Mouse (Mus musculus): ENCODE results near the gene Camk1d.

The Camk1d gene

DNA sequence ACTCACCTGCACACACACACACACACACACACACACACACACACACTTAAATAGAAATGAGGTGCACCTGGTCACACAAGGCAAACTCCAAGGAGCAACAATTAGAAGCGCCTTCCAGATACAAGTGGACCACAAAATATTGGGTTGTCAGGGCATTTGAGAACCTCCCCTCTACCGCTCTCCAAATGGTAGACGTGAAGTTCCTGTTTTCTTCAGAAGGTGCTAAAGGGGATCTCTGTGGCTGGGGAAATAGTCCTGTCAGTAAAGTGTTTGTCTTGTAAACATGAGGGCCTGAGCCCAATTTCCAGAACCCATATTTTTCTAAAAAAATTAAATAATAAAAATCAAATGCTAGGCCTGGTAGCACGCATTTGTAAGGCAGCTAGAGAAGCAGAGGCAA is 4.4 kb downstream of the Camk1d start:
- DNase-seq (ENCODE audit: low spot score in 2 of 2), result no peak

DNA sequence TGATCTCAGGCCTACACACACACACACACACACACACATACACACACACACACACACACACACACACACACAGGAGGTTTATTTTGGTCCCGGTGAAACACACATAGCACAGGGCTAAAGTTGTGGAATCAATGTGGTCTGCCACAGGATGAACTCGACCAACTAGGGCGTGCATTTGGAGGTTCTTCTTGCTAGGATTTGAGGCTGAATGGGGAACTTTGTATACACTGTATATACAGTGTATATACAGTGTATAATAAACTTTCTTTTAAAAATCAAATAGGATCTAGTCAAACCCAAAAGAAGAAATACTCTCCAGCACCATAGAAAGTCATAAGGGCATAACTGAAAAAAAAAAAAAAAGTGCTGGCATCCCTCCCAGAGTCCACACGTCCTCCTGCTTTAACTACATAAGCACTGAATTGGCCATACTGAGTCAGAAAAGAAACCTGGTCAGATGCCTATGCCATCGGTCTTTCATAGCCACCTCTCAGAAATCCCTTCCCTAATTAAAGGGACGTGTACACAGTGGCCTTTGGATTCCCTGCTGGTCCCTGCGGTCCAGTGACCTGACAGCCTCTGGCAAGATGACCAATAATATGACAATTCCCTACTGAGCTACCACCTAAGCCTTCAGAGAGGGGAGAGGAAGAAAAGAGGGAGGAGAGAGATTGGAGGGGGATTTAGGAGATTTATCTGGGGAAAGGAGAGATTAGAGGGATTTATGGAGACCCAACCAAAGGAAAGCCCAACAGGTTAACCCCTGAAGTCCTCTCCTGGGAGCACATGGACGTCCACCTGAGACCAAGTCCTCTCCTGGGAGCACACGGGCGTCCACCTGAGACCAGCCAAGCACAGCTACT is 6.2 kb downstream of the Camk1d start:
- DNase-seq (ENCODE audit: low spot score in 2 of 2), result no peak

DNA sequence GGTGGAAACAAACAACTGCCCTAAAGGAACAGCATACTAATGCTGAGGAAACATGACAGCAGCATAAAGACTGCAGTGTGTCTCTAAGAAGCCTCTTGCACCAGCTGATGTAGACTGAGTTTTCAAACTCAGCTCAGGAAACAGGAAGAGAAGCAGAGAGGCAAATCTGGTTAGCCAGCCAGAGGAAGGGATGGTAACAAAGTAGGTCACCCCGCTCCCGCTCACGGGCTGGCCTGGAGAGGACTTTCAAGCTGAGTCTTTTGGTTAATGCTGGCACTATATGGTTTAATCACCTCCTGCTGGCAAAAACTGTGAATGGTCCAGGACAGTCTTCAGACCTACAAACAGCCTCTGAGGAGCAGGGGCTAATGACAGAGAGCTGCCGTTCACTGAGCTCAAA is 7.7 kb downstream of the Camk1d start:
- no peak for DNase-seq (ENCODE audit: low spot score in 2 of 2)

DNA sequence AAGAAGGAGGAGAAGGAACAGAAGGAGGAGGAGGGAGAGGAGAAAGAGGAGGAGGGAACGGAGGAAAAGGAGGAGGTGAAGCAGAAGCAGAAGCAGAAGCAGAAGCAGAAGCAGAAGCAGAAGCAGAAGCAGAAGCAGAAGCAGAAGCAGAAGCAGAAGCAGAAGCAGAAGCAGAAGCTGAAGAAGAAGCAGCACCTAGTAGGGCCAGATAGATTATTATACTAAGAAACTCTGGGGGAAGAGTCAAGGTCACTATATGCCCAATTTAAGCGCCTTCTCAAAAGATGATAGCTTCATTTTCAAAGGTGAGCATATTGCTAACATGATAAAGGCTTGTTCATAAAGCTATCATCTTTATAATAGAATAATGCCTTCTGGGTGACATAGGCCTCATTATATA is 11.9 kb downstream of the Camk1d start:
- DNase-seq (ENCODE audit: low spot score in 2 of 2), result no peak

DNA sequence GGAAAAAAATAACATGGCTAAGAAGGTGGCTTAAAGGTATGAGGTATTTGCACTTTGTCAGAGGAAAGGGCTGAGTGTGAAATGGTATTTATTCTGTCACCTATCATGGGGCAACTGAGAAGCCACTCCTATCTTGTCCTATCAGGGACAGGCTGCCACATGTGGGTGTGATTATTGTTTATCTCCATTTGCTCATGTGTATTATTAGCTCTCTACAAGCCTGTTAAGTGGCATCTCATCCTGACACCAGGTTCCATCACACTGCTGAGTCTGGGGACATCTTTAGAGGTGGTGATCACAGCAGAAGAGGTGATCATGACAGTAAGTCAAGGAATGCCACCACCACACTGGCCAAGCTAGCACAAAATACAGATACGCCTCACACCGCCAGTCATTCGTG is 13.4 kb downstream of the Camk1d start:
- no peak for DNase-seq (ENCODE audit: low spot score in 2 of 2)

DNA sequence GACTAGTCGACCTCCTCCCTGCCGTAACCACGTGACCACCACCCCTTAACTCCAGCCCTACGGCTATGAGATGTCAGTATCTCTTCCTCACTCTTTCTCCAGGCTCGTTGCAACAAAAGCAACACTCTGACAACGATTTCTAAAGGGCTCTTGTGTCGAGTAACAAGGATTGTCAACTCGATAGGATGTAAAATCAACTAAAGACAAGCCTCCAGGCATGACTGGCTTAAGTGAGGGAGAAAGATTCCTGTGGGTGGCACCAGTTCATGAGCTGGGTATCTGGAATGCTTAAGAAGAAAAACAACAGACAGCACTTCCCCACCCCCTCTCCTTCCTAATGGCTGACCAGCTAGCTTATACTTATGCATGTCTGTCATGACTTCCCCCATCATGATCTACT is 15.9 kb downstream of the Camk1d start:
- no peak for DNase-seq (ENCODE audit: low spot score in 2 of 2)

DNA sequence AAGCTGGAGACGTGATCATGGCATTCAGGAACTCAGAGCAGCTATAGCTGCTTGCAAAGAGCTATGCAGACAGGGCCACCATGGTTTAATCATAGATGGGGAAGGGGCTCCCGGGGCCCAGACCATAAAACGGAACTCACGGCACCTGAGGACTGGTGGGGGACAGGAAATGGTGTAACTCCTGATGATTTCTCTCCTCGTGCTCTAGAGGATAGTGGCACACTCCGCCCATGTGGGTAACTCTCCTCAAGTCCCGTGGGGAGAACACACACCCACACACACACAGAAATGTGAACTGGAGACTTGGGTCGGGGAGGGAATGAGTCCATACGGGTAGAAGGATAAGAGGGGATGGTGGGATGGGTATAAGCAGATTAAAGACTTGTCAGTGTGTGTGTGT is 20.2 kb downstream of the Camk1d start:
- no peak for DNase-seq (ENCODE audit: low spot score in 2 of 2)

DNA sequence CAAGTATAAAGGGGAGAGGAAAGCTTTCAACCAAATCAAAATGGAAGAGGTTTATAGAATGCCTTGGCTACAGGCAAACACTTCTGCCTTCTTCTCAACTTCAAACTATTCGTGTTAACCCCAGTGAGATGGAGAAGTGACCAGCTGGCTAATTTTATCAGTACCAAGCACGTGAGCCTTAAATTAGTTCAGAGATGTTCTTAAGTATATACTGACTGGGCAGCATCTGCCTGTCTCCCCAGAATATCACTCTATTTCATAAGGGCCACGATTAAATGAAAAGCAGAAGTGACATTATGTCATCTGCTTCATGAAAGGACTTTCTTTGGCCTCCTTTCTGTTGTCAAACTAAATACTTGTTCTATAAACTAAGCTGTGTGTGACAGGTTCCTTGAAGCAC is 22.6 kb downstream of the Camk1d start:
- no peak for DNase-seq (ENCODE audit: low spot score in 2 of 2)

DNA sequence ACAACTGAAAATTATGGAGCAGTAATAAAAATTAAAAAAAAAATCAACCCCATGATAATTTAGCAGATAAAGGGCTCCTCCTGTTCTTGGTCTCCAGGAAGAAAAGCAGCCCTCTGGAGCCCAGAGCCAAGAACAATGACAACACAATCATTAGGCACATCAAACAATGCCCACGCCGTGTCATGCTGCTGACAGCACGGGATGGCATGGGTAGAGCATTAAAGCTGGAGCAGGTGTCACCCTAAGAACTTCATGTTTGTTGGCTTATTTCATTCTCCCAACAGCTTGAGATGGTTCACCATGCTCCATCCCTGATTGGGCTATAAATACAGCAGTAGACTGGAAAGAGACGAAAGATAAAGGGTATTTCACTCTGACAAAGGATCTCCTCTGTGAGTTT is 30.9 kb downstream of the Camk1d start:
- no peak for DNase-seq (ENCODE audit: low spot score in 2 of 2)

DNA sequence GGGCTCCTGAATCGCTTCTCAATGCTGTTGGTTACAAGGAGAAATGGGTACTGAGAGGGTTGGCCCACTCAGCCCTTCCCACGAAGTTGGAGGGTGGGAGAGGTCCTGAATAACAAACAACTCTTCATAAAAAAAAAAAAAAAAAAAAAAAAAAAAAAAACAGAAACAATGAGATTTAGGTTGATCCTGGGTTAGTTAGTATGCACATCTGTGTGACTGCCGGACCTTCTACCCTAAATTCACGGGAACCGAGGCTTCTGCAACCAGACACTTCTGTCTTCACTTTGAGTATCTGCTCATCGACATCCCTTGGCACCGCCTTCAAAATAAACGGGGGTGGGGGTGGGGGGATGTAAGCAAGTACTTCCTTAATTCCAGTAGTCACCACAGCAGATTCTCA is 32.4 kb downstream of the Camk1d start:
- DNase-seq (ENCODE audit: low spot score in 2 of 2), result no peak

DNA sequence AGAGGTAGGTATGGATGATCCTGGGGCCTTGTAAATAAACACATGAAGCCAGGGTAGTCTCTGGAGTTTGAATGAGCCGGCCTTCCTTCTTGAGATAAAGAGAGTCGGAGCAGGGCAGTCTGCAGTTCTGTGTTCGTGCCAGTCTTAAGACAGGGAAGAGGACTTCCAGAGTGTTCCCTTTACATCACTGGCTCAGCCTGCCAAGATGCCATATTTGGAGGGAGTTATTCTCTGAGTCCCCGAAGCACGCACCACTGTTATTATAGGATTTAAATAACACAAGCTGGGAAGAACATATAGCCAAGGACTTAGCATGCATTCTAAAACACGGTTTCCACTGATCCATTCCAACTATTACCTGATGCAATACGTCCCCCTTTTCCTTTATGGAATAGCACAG is 33.0 kb downstream of the Camk1d start:
- peak in 1 of 2 experiments; percentile 35 for DNase-seq (ENCODE audit: low spot score in 2 of 2)

DNA sequence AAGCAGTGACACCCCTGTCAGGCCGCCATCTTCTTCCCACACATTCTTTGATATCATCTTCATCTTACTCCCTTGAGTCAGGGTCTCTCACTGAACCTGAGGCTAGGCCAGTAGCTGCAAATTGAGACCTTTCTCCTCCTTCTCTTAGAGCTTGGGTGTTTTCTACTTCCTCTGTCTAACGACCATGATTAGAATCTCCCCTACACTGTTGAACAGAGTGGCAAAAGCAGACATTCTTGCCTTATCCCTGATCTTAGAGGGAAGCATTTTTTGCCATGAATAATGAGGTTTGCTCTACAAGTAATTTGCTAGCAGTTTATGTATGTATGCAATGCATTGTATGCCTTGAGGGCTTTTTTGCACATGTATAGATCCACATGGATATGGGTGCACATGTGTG is 35.3 kb downstream of the Camk1d start:
- no peak for DNase-seq (ENCODE audit: low spot score in 2 of 2)

DNA sequence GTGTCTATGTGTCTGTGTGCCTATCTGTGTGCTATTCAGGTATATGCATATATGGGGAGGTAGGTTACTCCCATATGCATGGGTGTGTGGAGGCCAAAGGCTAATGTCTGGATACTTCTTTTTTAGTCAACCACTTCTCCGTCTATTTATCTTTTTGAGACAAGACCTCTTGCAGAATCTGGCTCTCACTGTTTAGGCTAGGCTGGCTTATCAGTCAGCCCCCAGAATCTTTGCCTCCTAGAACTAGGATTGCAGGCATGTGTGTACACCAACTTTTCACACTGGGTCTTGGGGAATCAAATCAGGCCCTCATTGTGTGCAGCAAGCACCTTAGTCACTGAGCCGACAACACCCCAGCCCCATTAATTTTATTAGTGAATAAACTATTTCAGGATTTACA is 36.8 kb downstream of the Camk1d start:
- DNase-seq (ENCODE audit: low spot score in 2 of 2), result no peak

DNA sequence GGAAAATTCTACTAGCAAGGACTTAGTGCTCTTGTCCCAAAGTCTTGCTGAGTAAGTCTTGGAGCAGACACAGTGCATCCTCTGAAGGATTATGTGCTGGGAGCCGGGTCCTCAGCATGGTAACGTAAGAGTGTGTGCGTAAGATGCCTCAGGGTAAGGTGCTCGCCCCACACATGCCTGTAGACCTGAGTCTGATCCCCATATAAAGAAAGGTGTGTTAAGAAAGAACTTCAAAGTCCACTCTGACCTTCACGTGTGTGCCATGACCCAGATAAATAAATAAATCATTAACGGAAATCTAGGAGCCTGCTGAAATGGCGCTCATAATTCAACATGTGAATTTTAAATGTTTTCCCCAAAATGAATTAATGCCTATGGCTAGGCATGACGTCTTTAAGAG is 37.5 kb downstream of the Camk1d start:
- DNase-seq (ENCODE audit: low spot score in 2 of 2), result no peak

DNA sequence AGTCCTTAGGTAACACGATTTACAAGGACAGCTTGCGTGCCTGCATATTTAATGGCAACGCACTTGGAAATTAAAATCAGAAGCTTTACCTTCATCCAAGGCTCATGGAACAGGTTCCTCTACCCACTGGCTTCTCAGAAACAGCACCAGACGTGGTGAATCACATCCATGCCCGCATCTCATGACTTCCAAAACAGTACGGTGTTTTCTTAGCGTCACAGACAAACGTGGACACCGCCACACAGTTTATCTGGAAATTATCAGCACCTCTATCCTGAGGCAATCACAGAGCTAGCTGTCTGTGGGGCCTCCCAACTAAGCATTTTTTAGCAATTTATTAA is 38.2 kb downstream of the Camk1d start:
- no peak for DNase-seq (ENCODE audit: low spot score in 2 of 2)

DNA sequence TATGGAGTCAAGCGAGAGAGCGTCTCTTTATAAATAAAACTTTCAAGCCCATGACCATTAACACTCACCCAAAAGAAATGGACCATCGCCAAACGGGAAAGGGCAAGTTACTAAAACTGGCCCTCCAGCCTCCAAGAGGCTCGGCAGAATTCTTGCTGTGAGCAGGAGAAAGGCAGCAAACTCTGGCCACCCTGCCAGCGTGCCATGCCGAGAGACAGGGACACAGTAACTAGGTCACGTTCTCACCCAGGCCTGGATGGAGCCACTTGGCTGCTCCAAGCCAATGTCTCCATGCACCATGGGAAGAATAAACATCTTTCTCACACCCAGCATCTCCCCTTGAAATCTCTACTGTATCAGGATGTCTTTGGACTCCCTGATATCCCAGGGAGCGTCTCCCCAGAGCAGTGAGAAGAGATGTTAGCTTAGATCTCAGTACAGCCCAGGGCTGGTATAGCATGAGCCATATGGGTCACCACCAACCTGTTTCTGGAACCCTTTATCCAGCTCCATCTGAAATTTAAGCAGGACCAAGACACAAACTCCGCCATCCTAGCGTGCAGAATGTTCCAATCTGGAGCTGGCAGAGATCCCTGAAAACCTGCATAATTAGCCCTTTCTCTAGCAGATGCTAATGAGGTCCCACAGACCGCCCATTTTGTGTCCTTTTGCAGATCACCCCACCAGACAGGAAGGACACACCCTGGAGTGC is 38.7 kb downstream of the Camk1d start:
- peak; percentile 42 to 83 for DNase-seq (ENCODE audit: low spot score in 2 of 2)

DNA sequence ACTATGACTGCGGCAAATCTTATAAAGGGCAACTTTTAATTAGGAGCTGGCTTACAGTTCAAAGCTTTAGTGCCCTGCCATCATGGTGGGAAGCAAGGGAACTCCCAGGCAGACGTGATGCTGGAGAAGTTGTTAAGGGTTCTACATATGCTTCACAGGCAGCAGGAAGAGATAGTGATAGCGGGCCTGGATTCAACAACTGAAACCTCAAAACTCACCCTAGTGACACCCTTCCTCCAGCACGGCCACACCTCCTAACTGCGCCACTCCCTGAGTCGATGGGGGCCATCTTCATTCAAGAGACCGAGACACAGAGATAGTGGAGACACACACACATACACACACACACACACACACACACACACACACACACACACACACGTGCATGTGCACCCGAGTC is 39.8 kb downstream of the Camk1d start:
- DNase-seq (ENCODE audit: low spot score in 2 of 2), result no peak

DNA sequence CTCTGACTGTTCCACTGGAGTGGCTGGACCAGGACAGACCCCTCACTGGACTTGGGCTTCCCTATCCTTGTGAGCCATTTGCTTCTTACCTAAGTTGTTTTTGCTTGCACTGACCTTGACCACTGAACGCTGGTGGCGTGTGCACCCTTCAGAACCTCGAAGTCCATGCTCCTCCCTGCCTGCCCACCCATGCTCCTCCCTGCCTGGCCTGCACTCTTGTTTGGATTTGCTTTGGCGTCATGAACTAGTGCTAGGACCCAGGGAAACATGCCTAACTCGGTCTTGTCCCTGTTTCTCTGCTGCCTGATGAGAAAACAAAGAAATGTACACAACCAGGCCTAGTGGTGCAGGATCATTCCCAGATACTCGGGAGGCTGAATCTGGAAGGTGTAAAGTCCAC is 40.5 kb downstream of the Camk1d start:
- no peak for DNase-seq (ENCODE audit: low spot score in 2 of 2)

DNA sequence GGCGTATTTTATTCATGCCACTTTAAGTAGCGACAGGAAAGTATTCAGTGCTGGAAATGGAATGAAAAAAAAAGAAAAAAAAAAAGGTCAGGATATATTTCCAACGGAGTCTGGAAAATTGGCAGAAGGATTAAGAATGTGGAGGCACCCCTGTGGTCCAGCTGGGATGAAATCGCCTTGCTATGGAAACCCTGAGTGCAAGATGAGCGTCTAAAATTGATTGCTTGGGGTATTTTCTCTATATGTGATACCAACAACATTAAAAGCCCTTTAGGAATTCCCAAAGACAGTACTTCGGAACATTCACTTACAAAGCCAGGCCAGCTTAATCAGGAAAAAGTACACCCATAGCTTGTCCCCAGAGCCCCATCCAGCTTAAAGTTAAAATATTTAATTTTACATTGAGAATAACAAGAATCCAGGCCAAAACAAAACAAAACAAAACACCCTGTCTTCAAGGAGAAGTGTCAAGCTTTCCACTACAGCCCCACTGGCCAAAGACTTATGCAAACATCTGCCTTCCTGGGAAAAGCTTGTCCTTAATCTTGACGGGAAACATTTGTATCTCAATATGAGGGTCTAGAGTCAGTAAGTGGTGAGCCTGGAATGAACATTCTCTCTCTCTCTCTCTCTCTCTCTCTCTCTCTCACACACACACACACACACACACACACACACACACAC is 41.3 kb downstream of the Camk1d start:
- DNase-seq (ENCODE audit: low spot score in 2 of 2), result no peak

DNA sequence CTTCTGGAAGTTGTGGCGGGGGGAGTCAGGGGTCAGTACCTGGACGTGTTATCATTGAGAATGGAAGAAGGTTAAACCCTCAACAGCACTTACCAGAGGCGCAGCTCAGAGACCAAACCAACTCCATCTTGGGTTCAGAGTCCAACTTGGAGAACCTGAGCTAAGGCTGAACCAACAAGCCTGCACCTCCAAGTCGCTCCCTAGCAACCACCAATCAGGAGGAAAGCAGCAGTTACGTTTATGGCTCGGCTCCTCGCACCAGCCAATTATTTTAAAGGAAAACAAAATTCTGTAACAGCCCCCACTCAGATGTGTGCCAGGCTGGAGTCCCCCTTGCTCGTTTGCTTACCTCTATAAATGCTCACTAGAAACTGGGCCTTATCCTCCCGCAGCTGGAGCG is 44.2 kb downstream of the Camk1d start:
- no peak for DNase-seq (ENCODE audit: low spot score in 2 of 2)

DNA sequence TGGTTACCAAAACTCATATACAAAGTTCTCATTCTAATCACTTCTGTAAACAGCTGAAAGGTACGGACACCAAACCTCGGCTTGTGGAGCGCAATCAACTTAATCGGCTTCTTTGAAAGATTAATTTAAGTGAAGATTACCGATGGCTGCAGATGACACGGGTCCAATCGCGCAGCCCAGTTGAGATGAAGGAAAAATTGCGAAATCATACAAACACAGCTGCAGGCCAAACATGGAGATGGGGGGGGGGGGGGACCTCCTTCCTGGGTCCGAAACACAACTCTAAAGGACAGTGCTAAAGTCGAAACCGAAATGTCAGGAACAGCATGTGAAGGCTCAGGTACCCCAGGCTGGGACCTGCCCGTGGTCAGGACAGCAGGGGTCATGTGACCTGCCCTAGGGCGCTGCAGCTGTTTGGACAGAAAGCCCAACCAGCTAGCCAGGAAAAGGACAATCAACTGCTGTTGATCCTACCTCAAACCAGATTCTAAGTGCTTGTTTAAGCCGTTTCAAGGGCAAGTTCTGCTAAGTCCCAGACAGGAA is 44.7 kb downstream of the Camk1d start:
- no peak for DNase-seq (ENCODE audit: low spot score in 2 of 2)

DNA sequence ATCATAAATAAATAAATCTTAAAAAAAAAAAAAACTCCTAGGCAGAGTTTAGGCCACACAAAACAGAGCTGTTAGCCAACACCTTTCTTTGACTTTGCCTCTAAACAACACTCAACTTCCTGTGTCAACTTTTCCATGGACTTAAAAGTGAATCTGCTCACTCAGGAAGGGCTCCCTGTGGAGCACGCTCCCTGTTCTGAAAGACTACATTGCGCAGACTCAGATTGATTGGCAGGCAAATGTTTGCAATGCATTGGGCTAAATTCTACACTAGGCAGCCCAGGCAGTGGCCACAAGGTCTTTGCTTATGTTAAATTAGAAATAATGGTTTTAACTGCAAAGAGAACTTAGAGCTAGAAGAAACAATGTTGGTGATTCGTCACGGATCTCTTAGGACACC is 45.4 kb downstream of the Camk1d start:
- no peak for DNase-seq (ENCODE audit: low spot score in 2 of 2)

DNA sequence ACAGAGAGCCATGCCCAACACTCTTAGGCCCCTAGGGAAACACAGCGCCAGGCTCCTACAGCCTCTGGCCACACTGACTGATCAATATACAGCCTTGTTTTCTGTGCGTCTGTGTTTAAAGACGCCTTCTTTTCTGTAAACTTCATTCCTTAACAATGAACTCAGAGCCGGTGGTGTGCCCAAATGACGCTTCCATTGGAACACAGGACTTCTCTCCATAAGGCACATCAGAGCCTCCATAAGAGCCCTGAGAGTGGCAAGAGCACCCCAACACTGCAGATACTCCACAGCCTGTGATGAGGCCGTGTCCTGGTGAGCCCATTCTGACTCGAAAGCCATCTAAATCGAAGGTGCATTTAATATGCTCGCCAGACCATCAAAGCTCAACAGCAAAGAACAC is 50.8 kb downstream of the Camk1d start:
- no peak for DNase-seq (ENCODE audit: low spot score in 2 of 2)
